8 mouse cellular contexts compared by ENCODE assay signal in genomic region chr11:74842656-74843434, GRCm38 (mm10). TPM values are rescaled to one million over a fixed set of nuclear protein-coding genes. Genes with fewer than 3 reads are reported as not detected.
DNase-seq lines count a peak whose midpoint lies in the region; ATAC-seq and TF ChIP-seq lines count a peak whose summit lies in the region.

No protein-coding gene starts in this region.

- peak overlapping the region; percentile 14; the same call in 1 of the 2 replicates for H3K9ac ChIP-seq in embryonic facial prominence, embryonic 14.5 days (ENCODE audit: low read depth, low read length)
- H3K9ac ChIP-seq in stomach, postnatal 0 days (ENCODE audit: low read length), result no peak overlapping the region

- WGBS in kidney, adult 2 months, result 62% methylated on average over 22 of the region's 22 CpGs
- 89% methylated on average over 17 of the region's 22 CpGs for WGBS in embryonic facial prominence, embryonic 14.5 days
- WGBS in stomach, postnatal 0 days, result 85% methylated on average over 17 of the region's 22 CpGs

- H3K27ac ChIP-seq in kidney, adult 2 months (ENCODE audit: insufficient read depth, low read depth, low read length), result peak overlapping the region; percentile 30; the same call in 1 of the 2 replicates
- H3K27ac ChIP-seq in embryonic facial prominence, embryonic 14.5 days (replicated peaks; ENCODE audit: low read depth, low read length), result no peak overlapping the region
- no peak overlapping the region for H3K27ac ChIP-seq in stomach, postnatal 0 days (replicated peaks)

- TF ChIP-seq EP300 in stomach, postnatal 0 days (optimal IDR thresholded peaks at IDR 0.05), result no peak

- no peaks in the 10 kb centered on the region for H3K36me3 ChIP-seq in kidney, adult 2 months (ENCODE audit: control insufficient read depth, insufficient read depth, low read length)
- H3K36me3 ChIP-seq in embryonic facial prominence, embryonic 14.5 days (ENCODE audit: control insufficient read depth, insufficient read depth, low read length), result peaks cover 51% of the 10 kb centered on the region
- H3K36me3 ChIP-seq in stomach, postnatal 0 days (ENCODE audit: control insufficient read depth, insufficient read depth, low read length), result 0 out of 2 replicates have a peak, but pooled peaks cover 6% of the 10 kb centered on the region

- H3K4me2 ChIP-seq in embryonic facial prominence, embryonic 14.5 days (ENCODE audit: low read depth, low read length), result no peak overlapping the region
- no peak overlapping the region for H3K4me2 ChIP-seq in stomach, postnatal 0 days (replicated peaks; ENCODE audit: low read depth)

- ATAC-seq in embryonic facial prominence, embryonic 14.5 days (ENCODE audit: low read depth), result no peak
- no peak for ATAC-seq in stomach, postnatal 0 days (ENCODE audit: low FRiP score, low TSS enrichment)

- DNase-seq in kidney, adult 2 months, result no peak
- no peak for DNase-seq in kidney, postnatal 14 days
- DNase-seq in thymus, postnatal 14 days, result peak; percentile 38
- DNase-seq in thymus, adult 18-20 months, result no peak
- DNase-seq in embryonic facial prominence, embryonic 14.5 days (ENCODE audit: low spot score), result no peak
- peak; percentile 15 for DNase-seq in stomach, postnatal 0 days (ENCODE audit: low spot score)
- no peak for DNase-seq in testis, postnatal 10 days (ENCODE audit: low spot score)
- DNase-seq in left cerebral cortex, adult 9 months (ENCODE audit: low spot score in 2 of 2), result no peak

- H3K27me3 ChIP-seq in kidney, adult 2 months (replicated peaks; ENCODE audit: control insufficient read depth, insufficient read depth, low read length), result no peaks in the 10 kb centered on the region
- no peaks in the 10 kb centered on the region for H3K27me3 ChIP-seq in embryonic facial prominence, embryonic 14.5 days (replicated peaks; ENCODE audit: control insufficient read depth, insufficient read depth, low read length)
- H3K27me3 ChIP-seq in stomach, postnatal 0 days (ENCODE audit: control insufficient read depth, insufficient read depth, low read length), result no peaks in the 10 kb centered on the region

- H3K4me1 ChIP-seq in kidney, adult 2 months (ENCODE audit: control insufficient read depth, insufficient read depth, low read length), result peaks cover 31% of the 10 kb centered on the region
- H3K4me1 ChIP-seq in embryonic facial prominence, embryonic 14.5 days (ENCODE audit: control insufficient read depth, insufficient read depth, low read length), result no peaks in the 10 kb centered on the region
- no peaks in the 10 kb centered on the region; the same call in 1 of the 2 replicates for H3K4me1 ChIP-seq in stomach, postnatal 0 days (replicated peaks; ENCODE audit: control insufficient read depth, insufficient read depth)

- TF ChIP-seq CTCF in kidney, adult 2 months (conservative IDR thresholded peaks at IDR 0.05; ENCODE audit: insufficient read depth, insufficient read length, low read depth, low read length), result no peak
- TF ChIP-seq CTCF in stomach, postnatal 0 days (IDR thresholded peaks at IDR 0.05; ENCODE audit: low read depth), result no peak

- H3K4me3 ChIP-seq in kidney, adult 2 months (ENCODE audit: insufficient read depth, low read depth, low read length), result no peak overlapping the region
- no peak overlapping the region for H3K4me3 ChIP-seq in embryonic facial prominence, embryonic 14.5 days (ENCODE audit: low read depth, low read length)
- H3K4me3 ChIP-seq in stomach, postnatal 0 days (ENCODE audit: low read depth, low read length), result no peak overlapping the region

- TF ChIP-seq POLR2A in kidney, adult 2 months (IDR thresholded peaks at IDR 0.05; ENCODE audit: low read depth, low read length), result no peak

- peaks cover 4% of the 10 kb centered on the region; the same call in 1 of the 2 replicates for H3K9me3 ChIP-seq in embryonic facial prominence, embryonic 14.5 days (ENCODE audit: control insufficient read depth, low read length)
- no peaks in the 10 kb centered on the region for H3K9me3 ChIP-seq in stomach, postnatal 0 days (ENCODE audit: control insufficient read depth, low read length)

RNA-seq across cellular contexts. Expression of gene Mnt, which starts 12.1 kb away (rescaled TPM):
- 12.8 and 13.9 TPM in 2 replicates for polyA plus RNA-seq in kidney, adult 2 months (2012; rRNA removed)
- 4.8 and 5.8 TPM in 2 replicates for polyA plus RNA-seq in embryonic facial prominence, embryonic 14.5 days (2014; fragmentation: Nextera tagmentation; extraction: Ambion mirVana)
- 2.5 and 2.6 TPM in 2 replicates for polyA plus RNA-seq in stomach, postnatal 0 days (2015; fragmentation: Nextera tagmentation; extraction: Ambion mirVana)

RNA-seq across cellular contexts. Expression of gene Sgsm2, which starts 54.0 kb away (rescaled TPM):
- 27.5 and 31.0 TPM in 2 replicates for polyA plus RNA-seq in kidney, adult 2 months (2012; rRNA removed)
- 4.9 and 6.2 TPM in 2 replicates for polyA plus RNA-seq in embryonic facial prominence, embryonic 14.5 days (2014; fragmentation: Nextera tagmentation; extraction: Ambion mirVana)
- polyA plus RNA-seq in stomach, postnatal 0 days (2015; fragmentation: Nextera tagmentation; extraction: Ambion mirVana), result 3.4 and 4.1 TPM in 2 replicates

RNA-seq across cellular contexts. Expression of gene Tsr1, which starts 55.0 kb away (rescaled TPM):
- 6.3 and 6.6 TPM in 2 replicates for polyA plus RNA-seq in kidney, adult 2 months (2012; rRNA removed)
- 48.1 and 49.5 TPM in 2 replicates for polyA plus RNA-seq in embryonic facial prominence, embryonic 14.5 days (2014; fragmentation: Nextera tagmentation; extraction: Ambion mirVana)
- polyA plus RNA-seq in stomach, postnatal 0 days (2015; fragmentation: Nextera tagmentation; extraction: Ambion mirVana), result 22.3 and 22.5 TPM in 2 replicates

Comparison
In these comparisons a context has a peak if more than half of its experiments do, and no peak if none do; other contexts are left out.
1. DNase-seq: peak in thymus, postnatal 14 days (single experiment) and stomach, postnatal 0 days (single experiment); none in kidney, adult 2 months (single experiment), kidney, postnatal 14 days (single experiment), thymus, adult 18-20 months (0 of 2), embryonic facial prominence, embryonic 14.5 days (single experiment), testis, postnatal 10 days (single experiment) and left cerebral cortex, adult 9 months (0 of 2).